Mouse (Mus musculus) MEL (cell line): ENCODE results near the gene Coq8b.

Experiments used
- BHLHE40 ChIP-seq: IDR thresholded peaks from 2 replicates; pipeline ENCODE4 v1.6.1; 2012; ENCODE audit warnings: low read depth, mild to moderate bottlenecking, inconsistent platforms, low read length, improper control_type of control experiment, borderline replicate concordance
- CTCF ChIP-seq, 3 experiments: IDR thresholded peaks in 2 of 3; conservative IDR thresholded peaks in 1 of 3; 2 replicates each; pipeline ENCODE4 v1.5.1; 2011 to 2012; ENCODE audit warnings: low read length in 3 of 3, low read depth in 2 of 3, mild to moderate bottlenecking in 2 of 3, improper control_type of control experiment in 1 of 3, inconsistent platforms in 1 of 3, mixed read lengths in 1 of 3, moderate library complexity in 1 of 3; ENCODE audit not compliant: control insufficient read depth in 1 of 3, insufficient read depth in 1 of 3, poor library complexity in 1 of 3, severe bottlenecking in 1 of 3
- E2F4 ChIP-seq: IDR thresholded peaks from 2 replicates; pipeline ENCODE4 v1.6.1; 2011; ENCODE audit warnings: low read depth, low read length, improper control_type of control experiment, borderline replicate concordance
- ETS1 ChIP-seq: IDR thresholded peaks from 2 replicates; pipeline ENCODE4 v1.6.1; 2012; ENCODE audit warnings: low read depth, mild to moderate bottlenecking, inconsistent platforms, low read length, improper control_type of control experiment, moderate library complexity
- GABPA ChIP-seq: IDR thresholded peaks from 2 replicates; pipeline ENCODE4 v1.6.1; 2012; ENCODE audit warnings: low read depth, mild to moderate bottlenecking, inconsistent platforms, low read length, improper control_type of control experiment, moderate library complexity
- POLR2A ChIP-seq, 2 experiments: IDR thresholded peaks; 2 replicates each; pipeline ENCODE4 v1.6.1; 2011 to 2012; ENCODE audit warnings: low read length in 2 of 2, mild to moderate bottlenecking in 2 of 2, control low read depth in 1 of 2, improper control_type of control experiment in 1 of 2, low read depth in 1 of 2, moderate library complexity in 1 of 2; ENCODE audit not compliant: control insufficient read depth in 1 of 2, insufficient read depth in 1 of 2, poor library complexity in 1 of 2
- SIN3A ChIP-seq: IDR thresholded peaks from 2 replicates; pipeline ENCODE4 v1.6.1; 2012; ENCODE audit warnings: low read length, improper control_type of control experiment, inconsistent platforms
- SMC3 ChIP-seq: IDR thresholded peaks from 2 replicates; pipeline ENCODE4 v1.6.1; 2011; ENCODE audit warnings: low read depth, low read length, improper control_type of control experiment
- TAL1 ChIP-seq: IDR thresholded peaks from 2 replicates; pipeline ENCODE4 v1.6.1; 2012; ENCODE audit warnings: mild to moderate bottlenecking, inconsistent platforms, low read length, moderate library complexity, mixed read lengths
- USF1 ChIP-seq: IDR thresholded peaks from 2 replicates; pipeline ENCODE4 v1.6.1; 2014; ENCODE audit warnings: low read depth, mild to moderate bottlenecking, inconsistent platforms, low read length, improper control_type of control experiment, moderate library complexity
- ZNF384 ChIP-seq: IDR thresholded peaks from 2 replicates; pipeline ENCODE4 v1.6.1; 2012; ENCODE audit warnings: low read depth, mild to moderate bottlenecking, inconsistent platforms, low read length, improper control_type of control experiment

GRCm38 (mm10) chr7:27284865-27285697 is 52.3 kb downstream of the Coq8b start:
- TF ChIP-seq SMC3 (0 out of 2 replicates have a peak, but pooled peaks have one; percentile 10), USF1 (no peak), ZNF384 (no peak), CTCF (IDR thresholded peaks at IDR 0.05 in 2 of 3, conservative IDR thresholded peaks at IDR 0.05 in 1 of 3; ENCODE audit: control insufficient read depth in 1 of 3, insufficient read depth in 1 of 3, low read depth in 2 of 3, low read length in 3 of 3, poor library complexity in 1 of 3, severe bottlenecking in 1 of 3) (peak in 2 of 3 experiments; percentile 35 to 37; a peak in 3 of 6 replicates), SIN3A (no peak), BHLHE40 (no peak), E2F4 (no peak), POLR2A (IDR thresholded peaks at IDR 0.05; ENCODE audit: control insufficient read depth in 1 of 2, insufficient read depth in 1 of 2, low read depth in 1 of 2, low read length in 2 of 2, poor library complexity in 1 of 2) (no peak), GABPA (no peak), ETS1 (no peak), TAL1 (no peak)
